Mouse (Mus musculus): Measurements from ENCODE around the gene Gemin5.

GRCm38 (mm10) chr11:58092541-58092940, 75.8 kb downstream of the Gemin5 start:
- TF ChIP-seq CTCF (IDR thresholded peaks at IDR 0.05; ENCODE audit: extremely low read depth, insufficient read length, insufficient replicate concordance, low read depth, low read length) (no peak), POLR2A (IDR thresholded peaks at IDR 0.05; ENCODE audit: low read depth, low read length) (no peak)

Data from small intestine, adult 2 months (tissue).